Mouse (Mus musculus) liver, postnatal 0 days (tissue): Measurements from ENCODE around the gene Kif2c.

ENCODE experiments used
- CTCF ChIP-seq: sonication (generic); IDR thresholded peaks from 2 replicates; pipeline ENCODE4 v1.5.1; 2016; ENCODE audit warnings: antibody characterized with exemption, low read depth
- EP300 ChIP-seq: IDR thresholded peaks from 2 replicates; pipeline ENCODE4 v1.6.1; 2016; ENCODE audit warnings: antibody characterized with exemption, low read depth, mild to moderate bottlenecking

GRCm38 (mm10) chr4:117230331-117230730 lies 47.9 kb upstream of the Kif2c start:
- TF ChIP-seq CTCF (peak; percentile 68), EP300 (no peak)
